Mouse (Mus musculus): Measurements from ENCODE around the gene Vwa8. TPM values are rescaled to one million over a fixed set of nuclear protein-coding genes. Genes with fewer than 3 reads are reported as not detected.
"Not testable (repeated sequence)": the region's sequence is repeated elsewhere in the genome, so short reads cannot be mapped to it uniquely, and the experiment has no call there.

Vwa8 gene
- total RNA-seq, 2 experiments from 2014 or later: 173 to 197 TPM

- no peak for DNase-seq
- intact Hi-C loops (cut with DNase I): no loop called here
Observed at GRCm38 (mm10) chr14:78880879-78881278, 32.0 kb downstream of the Vwa8 start.

GRCm38 (mm10) chr14:78881563-78881962 is 32.7 kb downstream of the Vwa8 start:
- DNase-seq: no peak
- intact Hi-C loops (cut with DNase I): no loop called here

GRCm38 (mm10) chr14:78885915-78886534 is 37.2 kb downstream of the Vwa8 start:
- intact Hi-C loops (cut with DNase I): no loop called here
- no peak for DNase-seq

- DNase-seq: peak; percentile 24 to 25
- intact Hi-C loops (cut with DNase I): no loop called here
Observed at GRCm38 (mm10) chr14:78886566-78887234, 37.8 kb downstream of the Vwa8 start.

- DNase-seq; intact Hi-C loops (cut with DNase I): not testable (repeated sequence)
Observed at GRCm38 (mm10) chr14:78887494-78887893, 38.6 kb downstream of the Vwa8 start.

- intact Hi-C loops (cut with DNase I): loop anchor here (5.0 kb wide), 1 partner anchor 43 kb away; no protein-coding TSS in a partner anchor
- no peak for DNase-seq
Observed at GRCm38 (mm10) chr14:78895496-78895895, 46.6 kb downstream of the Vwa8 start.

- intact Hi-C loops (cut with DNase I): loop anchor here (5.0 kb wide), 1 partner anchor 44 kb away; no protein-coding TSS in a partner anchor
Observed at GRCm38 (mm10) chr14:78896252-78896651, 47.4 kb downstream of the Vwa8 start.

GRCm38 (mm10) chr14:78900770-78901169 is 51.9 kb downstream of the Vwa8 start:
- DNase-seq: peak; percentile 7 to 28
- intact Hi-C loops (cut with DNase I): loop anchor here (5.0 kb wide), 1 partner anchor 38 kb away; no protein-coding TSS in a partner anchor

More at GRCm38 (mm10) chr14:78896252-78896651, 47.4 kb downstream of the Vwa8 start:
- DNase-seq: peak; percentile 41 to 55

GRCm38 (mm10) chr14:78908205-78908863 is 59.5 kb downstream of the Vwa8 start:
- no peak for DNase-seq
- intact Hi-C loops (cut with DNase I): no loop called here

GRCm38 (mm10) chr14:78912076-78912475 is 63.2 kb downstream of the Vwa8 start:
- DNase-seq: no peak
- intact Hi-C loops (cut with DNase I): no loop called here

GRCm38 (mm10) chr14:78914180-78914579 is 65.3 kb downstream of the Vwa8 start:
- no peak for DNase-seq
- intact Hi-C loops (cut with DNase I): no loop called here

GRCm38 (mm10) chr14:78916691-78917090 is 67.8 kb downstream of the Vwa8 start:
- intact Hi-C loops (cut with DNase I): no loop called here
- DNase-seq: no peak

- DNase-seq: no peak
- intact Hi-C loops (cut with DNase I): no loop called here
Observed at GRCm38 (mm10) chr14:78921219-78921618, 72.4 kb downstream of the Vwa8 start.

- intact Hi-C loops (cut with DNase I): no loop called here
- no peak for DNase-seq
Observed at GRCm38 (mm10) chr14:78923631-78924030, 74.8 kb downstream of the Vwa8 start.

- intact Hi-C loops (cut with DNase I): no loop called here
- no peak for DNase-seq
Observed at GRCm38 (mm10) chr14:78924755-78925537, 76.1 kb downstream of the Vwa8 start.

GRCm38 (mm10) chr14:78932094-78932493 is 83.2 kb downstream of the Vwa8 start:
- intact Hi-C loops (cut with DNase I): no loop called here
- DNase-seq: no peak

GRCm38 (mm10) chr14:78933399-78933798 is 84.5 kb downstream of the Vwa8 start:
- no peak for DNase-seq
- intact Hi-C loops (cut with DNase I): no loop called here

- DNase-seq: no peak
- intact Hi-C loops (cut with DNase I): no loop called here
Observed at GRCm38 (mm10) chr14:78934596-78934995, 85.7 kb downstream of the Vwa8 start.

- no peak for DNase-seq
- intact Hi-C loops (cut with DNase I): no loop called here
Observed at GRCm38 (mm10) chr14:78935796-78936195, 86.9 kb downstream of the Vwa8 start.

- intact Hi-C loops (cut with DNase I): no loop called here
- no peak for DNase-seq
Observed at GRCm38 (mm10) chr14:78941741-78942475, 93.1 kb downstream of the Vwa8 start.
